Mouse (Mus musculus): ENCODE measurements around the gene Glipr1l2.
A peak's percentile ranks its signal among the peaks of the same experiment; 100 is the strongest.
"Not testable (repeated sequence)": the region's sequence is repeated elsewhere in the genome, so short reads cannot be mapped to it uniquely, and the experiment has no call there.

Glipr1l2 gene

DNA sequence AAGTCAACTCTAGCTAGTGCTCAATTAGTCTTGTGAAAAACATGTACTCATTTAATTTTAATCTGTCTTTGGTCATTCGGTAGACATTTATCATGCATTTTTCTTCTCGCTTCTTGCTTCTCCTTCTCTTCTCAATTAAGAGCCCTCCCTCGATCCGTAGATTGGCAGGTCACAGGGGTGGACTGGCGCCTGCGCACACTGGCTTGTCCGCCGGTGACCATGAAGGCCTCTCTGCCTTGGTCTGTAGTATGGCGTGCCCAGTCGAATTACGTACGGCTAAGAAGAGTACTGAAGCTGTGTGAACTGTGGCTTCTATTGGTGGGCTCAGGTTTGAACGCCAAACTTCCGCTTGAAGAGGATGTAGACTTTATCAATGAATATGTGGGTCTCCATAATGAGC is at the start of gene Glipr1l2:
Glipr1l2 (plus strand) TSS at position 198 of the 400 bp plus-strand sequence.
- DNase-seq: no peak

DNA sequence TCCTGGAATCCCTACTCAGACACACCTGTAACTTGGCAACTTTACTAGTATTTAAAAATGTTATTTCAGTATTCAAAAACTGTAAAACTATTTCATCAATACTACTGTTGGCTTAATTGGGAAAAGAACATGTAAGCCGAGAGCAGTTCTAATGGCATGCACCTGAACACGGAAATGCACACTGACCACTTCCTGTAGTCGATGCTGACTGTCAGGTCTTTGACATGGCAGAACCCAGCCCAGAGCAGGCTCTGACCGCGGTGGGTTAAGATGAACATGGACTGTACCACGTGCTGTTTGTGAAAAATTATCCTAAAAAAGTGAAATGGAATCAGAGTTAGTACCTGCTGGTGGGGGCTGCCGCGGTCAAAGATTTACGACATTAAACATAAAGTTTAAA is 39.6 kb upstream of the Glipr1l2 start:
- not testable (repeated sequence) for DNase-seq

- DNase-seq: not testable (repeated sequence)
Measured at GRCm38 (mm10) chr10:112044283-112044682, 38.9 kb upstream of the Glipr1l2 start.

- DNase-seq: no peak
Measured at GRCm38 (mm10) chr10:112051220-112051619, 31.9 kb upstream of the Glipr1l2 start.

DNA sequence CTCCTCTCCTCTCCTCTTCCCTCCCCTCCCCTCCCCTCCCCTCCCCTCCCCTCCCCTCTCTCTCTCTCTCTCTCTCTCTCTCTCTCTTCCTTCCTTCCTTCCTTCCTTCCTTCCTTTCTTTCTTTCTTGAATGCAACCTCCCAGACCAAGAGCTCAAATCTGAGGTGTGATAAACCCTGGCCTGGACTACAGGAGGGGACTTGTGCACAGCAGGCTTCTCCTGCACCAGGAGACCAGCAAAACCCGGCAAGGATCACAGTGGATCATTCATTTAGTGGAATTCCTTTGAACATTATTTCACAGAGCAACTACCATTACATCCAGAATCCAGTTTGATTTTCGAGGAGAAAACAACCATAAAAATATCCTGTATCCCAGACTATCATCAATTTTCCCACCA is 31.2 kb upstream of the Glipr1l2 start:
- DNase-seq: peak; percentile 11

DNA sequence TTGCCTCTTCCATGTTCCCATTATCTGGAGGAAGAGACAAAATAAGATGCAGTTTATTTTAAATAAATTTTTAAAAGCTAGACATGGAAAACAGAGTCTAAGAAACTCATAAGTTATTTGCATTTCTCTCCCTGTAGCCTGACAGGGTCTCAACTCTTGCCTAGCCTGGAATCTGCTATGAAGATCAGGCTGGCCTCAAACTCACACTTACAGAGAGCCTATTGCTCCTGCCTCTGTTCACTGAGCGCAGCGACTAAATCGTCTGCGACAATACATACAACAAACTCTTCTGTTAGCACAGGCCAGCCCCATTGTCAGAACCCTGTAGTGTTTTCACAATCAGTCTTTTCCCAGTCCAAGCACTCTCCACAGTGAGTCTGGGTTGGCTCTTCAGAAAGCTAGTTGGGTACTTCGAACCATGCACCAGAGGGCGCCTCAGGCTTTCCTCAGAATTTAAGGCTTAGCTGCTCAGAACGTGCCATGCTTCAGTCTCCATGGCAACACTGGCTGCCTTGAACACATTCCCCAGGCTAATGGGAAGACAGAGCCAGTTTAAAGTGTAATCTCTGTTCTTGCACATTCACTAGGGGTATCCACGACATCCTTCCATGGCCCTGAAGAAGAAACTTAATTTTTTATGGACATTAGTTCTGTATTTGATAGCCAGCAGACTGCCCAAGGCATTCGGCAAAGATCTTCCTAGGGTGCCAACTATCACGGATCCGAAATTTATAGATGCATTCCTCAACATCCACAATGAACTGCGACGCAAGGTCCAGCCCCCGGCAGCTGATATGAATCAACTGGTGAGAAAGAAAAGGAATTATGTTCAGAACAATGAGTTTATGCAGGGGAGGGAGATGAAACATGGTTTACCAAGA is 23.2 kb upstream of the Glipr1l2 start, which contains the start of gene Glipr1l1:
Glipr1l1 (plus strand) TSS at position 488 of the 881 bp plus-strand sequence.
- DNase-seq: peak; percentile 70

GRCm38 (mm10) chr10:112060583-112060934 is 22.6 kb upstream of the Glipr1l2 start:
- not testable (repeated sequence) for DNase-seq

DNA sequence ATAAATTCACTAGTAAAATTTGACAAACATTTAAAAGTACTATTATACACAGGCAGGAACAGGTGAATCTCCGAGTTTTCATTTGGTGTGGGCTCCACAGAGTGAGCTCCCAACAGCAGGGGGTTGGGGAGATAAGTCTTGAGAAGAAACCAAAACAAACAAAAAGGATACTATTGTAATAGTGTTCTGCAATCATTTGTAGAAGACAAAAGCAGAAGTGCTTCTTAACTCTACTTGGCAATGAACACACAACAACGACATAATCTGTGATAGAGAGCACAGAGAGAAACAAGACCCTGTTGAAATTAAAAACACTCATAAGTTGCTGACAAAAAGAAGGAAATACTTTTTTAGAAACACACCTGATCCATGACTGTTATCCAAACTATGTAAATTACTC is 3.1 kb upstream of the Glipr1l2 start:
- DNase-seq: no peak

DNA sequence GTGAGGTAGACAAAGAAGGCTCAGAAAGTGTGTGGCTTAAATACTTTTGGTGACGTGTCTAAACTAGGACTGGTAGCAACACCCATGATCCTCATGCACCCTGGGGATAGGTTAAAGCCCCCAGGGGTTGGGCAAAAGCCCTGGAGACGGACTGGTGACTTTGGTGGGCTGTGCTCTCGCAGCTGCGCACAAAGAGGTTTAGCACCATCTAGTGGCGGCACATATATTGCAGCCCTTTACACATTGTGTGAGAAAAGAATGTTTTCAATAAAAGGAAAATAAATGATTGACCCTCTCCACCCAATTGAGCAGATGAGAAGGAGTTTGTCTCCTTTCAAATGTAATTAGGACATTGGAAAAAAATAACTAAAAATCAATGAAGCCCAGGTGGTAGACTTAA is 22.6 kb downstream of the Glipr1l2 start:
- peak; percentile 60 for DNase-seq

- no peak for DNase-seq
Measured at GRCm38 (mm10) chr10:112110401-112110800, 27.2 kb downstream of the Glipr1l2 start.

DNA sequence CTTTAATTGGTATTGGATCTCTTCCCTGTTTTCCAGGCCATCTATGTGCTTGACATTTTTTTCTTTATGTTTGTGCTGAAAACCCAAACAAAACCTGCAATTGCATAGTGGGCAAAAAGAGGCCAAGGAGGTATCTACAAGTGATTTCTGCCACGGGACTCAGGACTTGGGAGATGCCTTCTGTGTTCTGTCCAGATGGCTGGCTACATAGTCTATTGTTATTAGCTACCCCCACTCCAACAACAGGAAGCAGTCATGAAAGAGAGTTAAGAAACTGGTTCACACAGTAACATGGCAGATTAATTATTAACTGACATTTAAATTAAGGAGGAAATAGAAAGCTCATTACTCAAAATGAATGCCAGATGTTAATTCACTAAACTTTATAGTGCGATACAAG is 41.9 kb downstream of the Glipr1l2 start:
- not testable (repeated sequence) for DNase-seq

- not testable (repeated sequence) for DNase-seq
Measured at GRCm38 (mm10) chr10:112127682-112128230, 44.6 kb downstream of the Glipr1l2 start.

GRCm38 (mm10) chr10:112132194-112132593 is 49.0 kb downstream of the Glipr1l2 start:
- DNase-seq: no peak

DNA sequence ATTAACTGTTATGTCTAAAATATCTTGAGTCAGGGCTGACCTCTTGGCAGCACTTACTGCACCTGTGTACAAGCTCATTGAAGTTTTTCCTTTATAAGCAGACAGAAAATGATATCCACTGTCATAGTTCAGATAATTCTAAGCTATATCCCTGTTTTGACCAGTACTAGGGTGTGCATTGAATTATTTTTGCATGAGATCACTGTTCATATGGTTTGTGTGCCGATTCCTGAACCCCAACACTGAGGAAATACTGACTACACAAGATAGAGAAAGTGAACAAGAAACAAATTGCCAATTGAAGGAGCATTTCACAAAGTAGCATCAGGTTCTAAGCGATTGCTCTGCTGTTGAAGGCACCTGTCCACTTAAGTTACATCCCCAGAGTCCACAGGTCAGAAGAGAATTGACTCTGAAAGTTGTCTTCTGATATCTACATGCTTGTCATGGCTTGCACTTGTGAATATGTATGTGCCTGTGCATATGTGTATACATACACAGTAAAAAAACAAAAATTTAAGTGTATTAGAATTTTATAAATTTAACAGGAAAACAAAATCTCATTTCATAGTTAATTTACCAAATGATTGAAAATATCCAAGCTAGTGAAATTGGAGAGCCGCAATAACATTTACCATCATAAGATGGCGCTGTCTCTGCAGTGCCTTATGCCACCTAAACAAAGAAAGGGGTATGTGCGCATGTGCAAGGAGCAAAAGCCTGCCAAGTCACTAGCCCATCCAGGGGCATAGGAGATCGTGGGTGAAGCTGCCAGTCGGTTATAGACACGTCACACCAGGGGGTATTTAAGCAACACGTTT is 55.1 kb downstream of the Glipr1l2 start:
- DNase-seq: peak; percentile 41

- no peak for DNase-seq
Measured at GRCm38 (mm10) chr10:112138871-112139430, 55.8 kb downstream of the Glipr1l2 start.

GRCm38 (mm10) chr10:112139834-112140233 is 56.7 kb downstream of the Glipr1l2 start:
- no peak for DNase-seq

All from lung, postnatal 10 days (tissue).